Mouse (Mus musculus) heart, postnatal 0 days (tissue): Measurements from ENCODE around the gene Wdr92.

ENCODE experiments used
- CTCF ChIP-seq: IDR thresholded peaks from 2 replicates; pipeline ENCODE4 v1.5.1; 2016; ENCODE audit warnings: antibody characterized with exemption, control low read depth, low read depth
- EP300 ChIP-seq: IDR thresholded peaks from 2 replicates; pipeline ENCODE4 v1.6.1; 2016; ENCODE audit warnings: antibody characterized with exemption, low read depth

DNA sequence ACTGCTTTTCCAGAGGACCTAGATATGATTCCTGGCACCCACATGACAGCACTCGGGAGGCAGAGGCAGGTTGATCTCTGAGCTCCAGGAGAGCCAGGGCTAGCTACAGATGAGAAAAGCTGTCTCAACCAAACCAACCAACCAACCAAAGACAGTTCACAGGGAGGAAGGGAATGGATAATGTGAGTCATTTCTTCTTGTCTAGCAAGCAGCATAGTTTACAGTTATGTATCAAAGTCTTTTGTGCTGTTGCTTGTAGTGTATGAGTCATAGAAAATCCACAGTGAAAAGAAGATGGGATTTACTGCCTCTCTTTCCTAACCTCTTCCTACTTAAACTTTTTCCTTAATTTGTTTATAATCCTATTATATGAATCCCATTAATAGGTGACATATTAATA is 5.3 kb upstream of the Wdr92 start:
- TF ChIP-seq CTCF (no peak), EP300 (no peak)
